Mouse (Mus musculus): Measurements from ENCODE around the gene Itga7. TPM values are rescaled to one million over a fixed set of nuclear protein-coding genes. Genes with fewer than 3 reads are reported as not detected.

The Itga7 gene
- polyA plus RNA-seq (2015; fragmentation: Illumina TruSeq; extraction: RNeasy Lipid Tissue Mini Kit (QIAGEN cat#74804); ENCODE audit: insufficient read depth, low read depth, low replicate concordance), result 5.2 TPM

DNA sequence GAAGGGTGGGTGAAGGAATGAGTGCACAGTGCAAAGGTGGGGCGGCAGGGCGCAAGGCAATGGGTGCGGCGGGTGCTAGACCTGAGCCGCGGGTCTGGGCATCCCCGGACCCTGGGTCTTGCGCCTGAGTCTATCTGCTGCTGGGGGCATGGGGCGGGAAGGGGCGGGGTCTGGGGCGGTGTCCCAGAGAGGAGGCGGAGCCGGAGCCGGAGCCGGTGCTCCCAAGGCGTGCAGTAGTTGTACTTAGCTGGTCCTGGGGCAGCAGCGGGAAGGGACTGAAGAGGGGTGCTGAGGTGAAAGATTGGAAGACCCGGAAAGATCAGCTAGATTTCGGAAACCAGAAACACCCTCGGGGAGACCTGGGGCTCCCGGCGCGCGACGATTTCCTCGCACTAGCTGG lies at the start of gene Itga7:
Gene Itga7 (plus strand): TSS at position 245 of the 400 bp plus-strand sequence.

DNA sequence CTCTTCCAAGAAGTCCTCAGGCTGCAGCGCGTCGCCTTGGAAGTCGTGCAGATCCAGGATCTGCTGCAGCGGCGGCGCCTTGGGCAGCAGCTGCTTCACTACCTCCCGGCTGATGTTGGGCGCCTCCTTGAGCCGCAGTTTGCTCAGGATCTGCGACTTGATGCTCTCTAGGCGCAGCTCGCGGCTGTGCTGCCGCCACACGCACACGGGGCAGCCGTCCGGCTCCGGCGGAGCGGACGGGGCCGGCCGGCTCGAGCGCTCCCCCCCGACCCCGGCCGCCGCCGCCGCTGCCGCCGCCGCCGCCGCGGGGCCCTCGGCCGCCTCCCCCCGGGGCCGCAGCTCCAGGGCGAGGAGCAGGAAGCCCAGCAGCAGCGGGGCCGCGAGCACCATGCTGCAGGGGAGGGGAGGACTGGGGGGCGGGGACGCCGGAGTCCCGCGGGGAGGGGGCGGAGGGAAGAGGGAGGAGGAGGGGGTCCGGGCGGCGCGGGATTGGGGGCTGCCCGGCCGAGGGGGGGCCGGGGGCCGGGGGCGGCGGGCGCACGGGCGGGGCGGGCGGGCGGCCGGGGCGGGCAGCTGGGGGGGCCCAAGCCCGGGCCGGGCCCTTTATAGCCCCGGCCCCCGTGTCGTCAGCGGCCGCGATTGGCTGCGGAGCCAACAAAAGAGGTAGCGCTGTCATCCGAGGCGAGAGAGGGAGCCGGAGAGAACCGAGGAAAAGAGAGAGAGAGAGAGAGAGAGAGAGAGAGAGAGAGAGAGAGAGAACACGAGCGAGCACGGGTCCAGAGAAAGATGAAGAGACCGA lies 42.1 kb upstream of the Itga7 start, which contains the start of gene Gdf11:
Gene Gdf11 (minus strand): TSS at position 423 of the 799 bp plus-strand sequence.

DNA sequence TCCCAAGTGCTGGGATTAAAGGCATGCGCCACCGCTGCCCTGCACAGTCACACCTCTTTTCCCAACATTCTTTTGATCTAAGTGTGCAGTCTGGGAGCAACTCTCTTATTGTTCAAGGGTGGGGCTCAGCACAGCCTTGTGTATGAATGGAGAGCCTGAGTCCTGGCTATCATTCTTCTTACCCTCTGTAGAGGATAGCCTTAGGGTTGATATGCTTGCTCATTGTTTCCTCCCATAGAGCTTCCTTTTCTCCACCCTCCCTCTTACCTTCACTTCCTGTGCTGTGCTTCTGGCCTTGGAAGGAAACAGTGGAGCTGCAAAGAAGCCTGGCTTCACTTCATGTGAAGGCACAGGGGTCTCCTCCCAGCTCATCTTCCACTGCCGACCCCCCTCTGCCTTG lies 32.9 kb upstream of the Itga7 start, which contains the start of gene Cd63:
Gene Cd63 (plus strand): TSS at position 292 of the 400 bp plus-strand sequence.

DNA sequence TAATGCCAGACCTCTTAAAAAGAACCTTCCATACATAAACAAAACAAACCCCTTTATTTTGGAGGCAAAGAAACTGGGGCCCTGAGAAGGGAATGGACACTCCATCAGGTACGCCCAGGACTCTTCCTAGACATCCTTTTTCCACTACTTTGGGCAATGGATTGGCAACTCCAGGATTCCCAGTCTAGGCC lies 10.9 kb upstream of the Itga7 start, which contains the start of gene Rdh5:
Gene Rdh5 (minus strand): TSS at position 67 of the 191 bp plus-strand sequence.

DNA sequence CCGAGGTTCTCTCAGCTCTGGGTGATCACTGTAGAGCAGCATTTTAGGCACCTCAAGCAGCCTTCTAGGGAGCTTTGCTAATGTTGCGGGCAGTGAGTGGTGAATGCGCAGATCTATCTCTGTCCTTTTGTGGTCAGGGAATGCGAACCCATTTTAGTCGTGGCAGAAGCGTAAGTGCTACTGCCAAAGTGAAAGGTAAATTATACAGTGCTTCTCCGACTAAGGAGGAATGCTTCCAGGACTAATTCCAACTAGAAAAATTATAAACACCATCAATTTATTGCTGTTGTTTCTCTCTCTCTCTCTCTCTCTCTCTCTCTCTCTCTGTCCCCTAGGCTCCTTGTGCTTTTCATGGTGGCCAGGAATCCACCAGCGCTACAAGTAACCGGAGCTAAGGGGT lies 9.7 kb upstream of the Itga7 start, which contains the start of gene Bloc1s1:
Gene Bloc1s1 (minus strand): TSS at position 101 of the 400 bp plus-strand sequence.

DNA sequence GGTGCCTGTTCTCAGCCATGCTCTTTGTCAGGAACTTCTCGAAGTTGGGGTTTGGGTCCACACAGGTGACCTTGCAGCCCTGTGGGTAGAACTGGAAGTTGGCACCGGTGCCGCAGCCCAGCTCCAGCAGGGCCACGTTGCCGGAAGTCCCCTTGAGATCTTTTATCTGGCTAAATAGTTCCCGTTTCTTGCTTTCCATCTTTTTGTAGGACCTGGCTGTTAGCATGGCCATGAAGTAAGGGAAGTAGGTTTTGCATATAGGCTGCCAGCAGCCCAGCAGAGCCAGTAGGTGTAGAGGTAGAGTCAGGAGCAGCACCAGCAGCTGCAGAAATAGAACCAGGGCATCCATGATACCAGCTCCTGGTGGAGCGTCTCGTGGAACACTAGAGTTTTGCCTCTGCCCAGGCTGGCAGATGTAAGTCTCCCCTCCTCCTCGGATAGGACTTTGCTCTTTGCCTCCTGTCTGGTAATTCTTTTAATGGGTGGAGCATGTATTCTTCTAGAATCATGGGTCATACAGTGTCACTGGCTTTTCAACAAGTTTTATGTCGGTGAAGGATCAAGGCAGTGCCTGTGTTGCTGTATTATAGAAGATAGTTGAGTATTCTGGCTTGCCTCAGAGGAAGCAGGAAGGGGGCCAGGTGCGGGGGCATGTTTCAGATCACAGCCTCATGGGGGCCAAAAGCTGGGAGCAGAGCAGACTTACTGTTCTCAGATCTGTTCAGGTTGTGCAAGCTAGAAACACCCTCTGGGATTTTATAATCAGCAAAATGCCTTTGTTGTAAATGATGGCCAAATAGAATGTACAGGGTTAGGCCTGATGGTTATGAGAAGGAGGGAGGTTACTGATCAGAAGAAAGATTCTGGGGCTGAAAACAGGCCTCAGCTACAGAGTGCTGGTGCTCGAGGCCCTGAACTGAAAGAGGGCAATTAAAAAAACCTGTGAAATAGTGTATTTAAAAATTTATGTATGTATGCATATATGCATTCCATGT lies 27.3 kb downstream of the Itga7 start, which contains the start of gene Mettl7b:
Gene Mettl7b (minus strand): TSS at position 399 of the 995 bp plus-strand sequence.

DNA sequence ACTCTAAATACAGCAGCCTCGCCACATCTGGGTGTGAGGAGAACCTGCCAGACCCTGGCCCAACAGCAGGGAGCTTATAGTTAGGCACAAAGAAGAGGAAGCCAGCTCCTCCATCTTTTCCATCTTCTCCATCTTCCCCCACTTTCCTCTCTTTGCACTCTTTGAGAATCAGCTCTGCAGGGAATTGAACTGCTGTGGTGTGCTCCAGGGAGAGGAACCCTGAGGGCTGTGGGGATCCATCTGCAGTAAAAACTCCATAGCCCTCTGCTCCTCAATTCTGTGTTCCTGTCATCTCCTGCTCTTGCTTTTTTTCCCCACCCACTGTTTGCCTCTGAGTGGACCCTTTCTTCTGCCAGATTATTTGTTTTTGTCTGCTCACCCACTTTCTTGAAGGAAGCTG lies 55.5 kb downstream of the Itga7 start, which contains the start of gene Olfr9:
Gene Olfr9 (plus strand): TSS at position 301 of the 400 bp plus-strand sequence.

Other genes starting within 250 kb of the Itga7 start
- gene Rab5b, start 237.6 kb upstream of the Itga7 start, polyA plus RNA-seq (2015; fragmentation: Illumina TruSeq; extraction: RNeasy Lipid Tissue Mini Kit (QIAGEN cat#74804); ENCODE audit: insufficient read depth, low read depth, low replicate concordance), result 15.3 TPM
- gene Pmel, start 229.6 kb upstream of the Itga7 start, polyA plus RNA-seq (2015; fragmentation: Illumina TruSeq; extraction: RNeasy Lipid Tissue Mini Kit (QIAGEN cat#74804); ENCODE audit: insufficient read depth, low read depth, low replicate concordance), result not detected
- 6.2 TPM for gene Cdk2, start 228.8 kb upstream of the Itga7 start, polyA plus RNA-seq (2015; fragmentation: Illumina TruSeq; extraction: RNeasy Lipid Tissue Mini Kit (QIAGEN cat#74804); ENCODE audit: insufficient read depth, low read depth, low replicate concordance)
- 10.4 TPM for gene Dgka, start 189.0 kb upstream of the Itga7 start, polyA plus RNA-seq (2015; fragmentation: Illumina TruSeq; extraction: RNeasy Lipid Tissue Mini Kit (QIAGEN cat#74804); ENCODE audit: insufficient read depth, low read depth, low replicate concordance)
- 4.8 TPM for gene Pym1, start 185.9 kb upstream of the Itga7 start, polyA plus RNA-seq (2015; fragmentation: Illumina TruSeq; extraction: RNeasy Lipid Tissue Mini Kit (QIAGEN cat#74804); ENCODE audit: insufficient read depth, low read depth, low replicate concordance)
- gene Mmp19, start 142.9 kb upstream of the Itga7 start, polyA plus RNA-seq (2015; fragmentation: Illumina TruSeq; extraction: RNeasy Lipid Tissue Mini Kit (QIAGEN cat#74804); ENCODE audit: insufficient read depth, low read depth, low replicate concordance), result 3.0 TPM
- 9.2 TPM for gene Dnajc14, start 129.8 kb upstream of the Itga7 start, polyA plus RNA-seq (2015; fragmentation: Illumina TruSeq; extraction: RNeasy Lipid Tissue Mini Kit (QIAGEN cat#74804); ENCODE audit: insufficient read depth, low read depth, low replicate concordance)
- 6.6 TPM for gene Tmem198b, start 129.4 kb upstream of the Itga7 start, polyA plus RNA-seq (2015; fragmentation: Illumina TruSeq; extraction: RNeasy Lipid Tissue Mini Kit (QIAGEN cat#74804); ENCODE audit: insufficient read depth, low read depth, low replicate concordance)
- 15.9 TPM for gene Sarnp, start 116.5 kb upstream of the Itga7 start, polyA plus RNA-seq (2015; fragmentation: Illumina TruSeq; extraction: RNeasy Lipid Tissue Mini Kit (QIAGEN cat#74804); ENCODE audit: insufficient read depth, low read depth, low replicate concordance)
- gene Ormdl2, start 112.2 kb upstream of the Itga7 start, polyA plus RNA-seq (2015; fragmentation: Illumina TruSeq; extraction: RNeasy Lipid Tissue Mini Kit (QIAGEN cat#74804); ENCODE audit: insufficient read depth, low read depth, low replicate concordance), result 11.8 TPM
- gene Gdf11, start 42.1 kb upstream of the Itga7 start, polyA plus RNA-seq (2015; fragmentation: Illumina TruSeq; extraction: RNeasy Lipid Tissue Mini Kit (QIAGEN cat#74804); ENCODE audit: insufficient read depth, low read depth, low replicate concordance), result not detected
- 125 TPM for gene Cd63, start 32.8 kb upstream of the Itga7 start, polyA plus RNA-seq (2015; fragmentation: Illumina TruSeq; extraction: RNeasy Lipid Tissue Mini Kit (QIAGEN cat#74804); ENCODE audit: insufficient read depth, low read depth, low replicate concordance)
- 12.1 TPM for gene Rdh5, start 10.9 kb upstream of the Itga7 start, polyA plus RNA-seq (2015; fragmentation: Illumina TruSeq; extraction: RNeasy Lipid Tissue Mini Kit (QIAGEN cat#74804); ENCODE audit: insufficient read depth, low read depth, low replicate concordance)
- 47.0 TPM for gene Bloc1s1, start 9.8 kb upstream of the Itga7 start, polyA plus RNA-seq (2015; fragmentation: Illumina TruSeq; extraction: RNeasy Lipid Tissue Mini Kit (QIAGEN cat#74804); ENCODE audit: insufficient read depth, low read depth, low replicate concordance)
- not detected for gene Mettl7b, start 27.2 kb downstream of the Itga7 start, polyA plus RNA-seq (2015; fragmentation: Illumina TruSeq; extraction: RNeasy Lipid Tissue Mini Kit (QIAGEN cat#74804); ENCODE audit: insufficient read depth, low read depth, low replicate concordance)
- not detected for gene Olfr9, start 55.6 kb downstream of the Itga7 start, polyA plus RNA-seq (2015; fragmentation: Illumina TruSeq; extraction: RNeasy Lipid Tissue Mini Kit (QIAGEN cat#74804); ENCODE audit: insufficient read depth, low read depth, low replicate concordance)
- gene Olfr763, start 77.0 kb downstream of the Itga7 start, polyA plus RNA-seq (2015; fragmentation: Illumina TruSeq; extraction: RNeasy Lipid Tissue Mini Kit (QIAGEN cat#74804); ENCODE audit: insufficient read depth, low read depth, low replicate concordance), result not detected
- gene Olfr764-ps1, start 106.1 kb downstream of the Itga7 start, polyA plus RNA-seq (2015; fragmentation: Illumina TruSeq; extraction: RNeasy Lipid Tissue Mini Kit (QIAGEN cat#74804); ENCODE audit: insufficient read depth, low read depth, low replicate concordance), result not detected
- not detected for gene Olfr765, start 116.2 kb downstream of the Itga7 start, polyA plus RNA-seq (2015; fragmentation: Illumina TruSeq; extraction: RNeasy Lipid Tissue Mini Kit (QIAGEN cat#74804); ENCODE audit: insufficient read depth, low read depth, low replicate concordance)
- gene Olfr766-ps1, start 135.2 kb downstream of the Itga7 start, polyA plus RNA-seq (2015; fragmentation: Illumina TruSeq; extraction: RNeasy Lipid Tissue Mini Kit (QIAGEN cat#74804); ENCODE audit: insufficient read depth, low read depth, low replicate concordance), result not detected
- not detected for gene Olfr767, start 149.1 kb downstream of the Itga7 start, polyA plus RNA-seq (2015; fragmentation: Illumina TruSeq; extraction: RNeasy Lipid Tissue Mini Kit (QIAGEN cat#74804); ENCODE audit: insufficient read depth, low read depth, low replicate concordance)
- gene Olfr768, start 165.6 kb downstream of the Itga7 start, polyA plus RNA-seq (2015; fragmentation: Illumina TruSeq; extraction: RNeasy Lipid Tissue Mini Kit (QIAGEN cat#74804); ENCODE audit: insufficient read depth, low read depth, low replicate concordance), result not detected
- not detected for gene Olfr769, start 184.0 kb downstream of the Itga7 start, polyA plus RNA-seq (2015; fragmentation: Illumina TruSeq; extraction: RNeasy Lipid Tissue Mini Kit (QIAGEN cat#74804); ENCODE audit: insufficient read depth, low read depth, low replicate concordance)
- gene Olfr770, start 205.2 kb downstream of the Itga7 start, polyA plus RNA-seq (2015; fragmentation: Illumina TruSeq; extraction: RNeasy Lipid Tissue Mini Kit (QIAGEN cat#74804); ENCODE audit: insufficient read depth, low read depth, low replicate concordance), result not detected
- gene Olfr771, start 230.9 kb downstream of the Itga7 start, polyA plus RNA-seq (2015; fragmentation: Illumina TruSeq; extraction: RNeasy Lipid Tissue Mini Kit (QIAGEN cat#74804); ENCODE audit: insufficient read depth, low read depth, low replicate concordance), result not detected
- not detected for gene Olfr772, start 244.1 kb downstream of the Itga7 start, polyA plus RNA-seq (2015; fragmentation: Illumina TruSeq; extraction: RNeasy Lipid Tissue Mini Kit (QIAGEN cat#74804); ENCODE audit: insufficient read depth, low read depth, low replicate concordance)